Comparison of ENCODE assay signal across 14 mouse cellular contexts in the genomic region with DNA sequence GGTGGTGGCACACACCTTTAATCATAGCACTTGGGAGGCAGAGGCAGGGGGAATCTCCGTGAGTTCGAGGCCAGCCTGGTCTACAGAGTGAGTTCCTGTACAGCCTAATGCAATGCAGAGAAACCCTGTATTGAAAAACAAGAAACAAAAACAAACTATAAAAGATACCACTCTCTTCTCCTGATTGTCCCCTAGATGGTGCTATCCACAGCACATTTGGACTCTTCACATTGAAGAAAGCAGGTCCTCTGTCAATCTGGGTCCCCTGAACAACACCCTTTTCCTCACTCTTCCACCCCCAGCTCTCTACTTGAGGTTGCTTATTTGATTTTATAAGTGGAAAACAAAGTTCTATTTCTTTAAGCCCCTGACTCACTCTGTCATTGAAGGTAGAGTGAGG. TPM values are rescaled to one million over a fixed set of nuclear protein-coding genes. Genes with fewer than 3 reads are reported as not detected.
DNase-seq lines count a peak whose midpoint lies in the region; ATAC-seq and TF ChIP-seq lines count a peak whose summit lies in the region.
"Had no signal": no experiment of that assay in that cellular context is flagged by ENCODE, and none has a peak within 500 bp of the region (broad histone marks: within the 10 kb centered on the region; RNA-seq: fewer than 3 reads in every experiment).

No protein-coding gene starts in this region.

- no peaks in the 10 kb centered on the region for H3K4me1 ChIP-seq in heart, adult 2 months (ENCODE audit: control insufficient read depth, insufficient read depth, low read length)
- no peaks in the 10 kb centered on the region for H3K4me1 ChIP-seq in liver, embryonic 14.5 days (replicated peaks; ENCODE audit: control insufficient read depth in 2 of 2, insufficient read depth in 2 of 2, low read length in 1 of 2)
- H3K4me1 ChIP-seq: embryonic facial prominence, embryonic 13.5 days; hindbrain, embryonic 10.5 days; liver, embryonic 13.5 days had no signal

- WGBS in heart, adult 2 months, result 47% methylated on average over 2 of the region's 2 CpGs
- WGBS in liver, embryonic 14.5 days (ENCODE audit: insufficient replicate concordance), result 58% methylated on average over 2 of the region's 2 CpGs

- H3K9me3 ChIP-seq in liver, embryonic 14.5 days (ENCODE audit: control insufficient read depth, low read length), result no peaks in the 10 kb centered on the region
- H3K9me3 ChIP-seq: embryonic facial prominence, embryonic 13.5 days; hindbrain, embryonic 10.5 days; liver, embryonic 13.5 days had no signal

- H3K79me2 ChIP-seq in heart, adult 2 months (replicated peaks; ENCODE audit: control insufficient read depth, insufficient read depth, low read length), result no peaks in the 10 kb centered on the region

- DNase-seq in heart, adult 2 months, result no peak
- no peak for DNase-seq in heart, postnatal 36 days
- no peak for DNase-seq in liver, embryonic 14.5 days (ENCODE audit: low read depth in 3 of 3, low spot score in 3 of 3)
- DNase-seq in liver (no peak), ES-CJ7 (ENCODE audit: low read depth, low spot score) (peak; percentile 12)
- DNase-seq in brain, embryonic 14.5 days (ENCODE audit: low read depth), result peak; percentile 25
- DNase-seq in thymus, postnatal 25 days, result no peak
- DNase-seq in embryo, embryonic 9.5 days (ENCODE audit: extremely low spot score), result no peak
- DNase-seq: adrenal gland, adult 2 months; heart, adult 11 months; liver, embryonic 13.5 days; spleen, adult 18-20 months had no signal

- no peak for ATAC-seq in liver, embryonic 14.5 days (ENCODE audit: insufficient read depth)

- H3K27me3 ChIP-seq in heart, adult 2 months (ENCODE audit: control insufficient read depth, insufficient read depth, low read length), result no peaks in the 10 kb centered on the region
- H3K27me3 ChIP-seq in liver, embryonic 14.5 days (ENCODE audit: control insufficient read depth, insufficient read depth, low read length), result no peaks in the 10 kb centered on the region
- H3K27me3 ChIP-seq: liver, embryonic 13.5 days had no signal

- no peak overlapping the region for H3K4me2 ChIP-seq in liver, embryonic 14.5 days (ENCODE audit: low read depth)
- H3K4me2 ChIP-seq: embryonic facial prominence, embryonic 13.5 days; liver, embryonic 13.5 days had no signal

- H3K36me3 ChIP-seq in heart, adult 2 months (ENCODE audit: control insufficient read depth, insufficient read depth, low read length), result no peaks in the 10 kb centered on the region
- H3K36me3 ChIP-seq in liver, embryonic 14.5 days (replicated peaks; ENCODE audit: control insufficient read depth, insufficient read depth, low read depth), result no peaks in the 10 kb centered on the region
- H3K36me3 ChIP-seq: embryonic facial prominence, embryonic 13.5 days; hindbrain, embryonic 10.5 days; liver, embryonic 13.5 days had no signal

- TF ChIP-seq EP300 in heart, adult 2 months (IDR thresholded peaks at IDR 0.05; ENCODE audit: insufficient read depth, low read depth, low read length), result no peak
- TF ChIP-seq EP300 in liver, embryonic 14.5 days (IDR thresholded peaks at IDR 0.05; ENCODE audit: low read depth), result no peak

- H3K9ac ChIP-seq in heart, adult 2 months (ENCODE audit: low read depth, low read length), result no peak overlapping the region
- H3K9ac ChIP-seq in liver, embryonic 14.5 days (replicated peaks), result no peak overlapping the region
- H3K9ac ChIP-seq: embryonic facial prominence, embryonic 13.5 days; liver, embryonic 13.5 days had no signal

- H3K4me3 ChIP-seq in heart, adult 2 months, result no peak overlapping the region
- no peak overlapping the region for H3K4me3 ChIP-seq in liver, embryonic 14.5 days (ENCODE audit: insufficient read depth in 1 of 2, low read depth in 2 of 2, low read length in 2 of 2)
- H3K4me3 ChIP-seq: embryonic facial prominence, embryonic 13.5 days; hindbrain, embryonic 10.5 days; liver, embryonic 13.5 days had no signal

- no peak for TF ChIP-seq POLR2A in heart, adult 2 months (IDR thresholded peaks at IDR 0.05; ENCODE audit: insufficient read depth, low read depth, low read length)
- TF ChIP-seq POLR2A in brain, embryonic 14.5 days (IDR thresholded peaks at IDR 0.05; ENCODE audit: borderline replicate concordance, extremely low read depth, insufficient read depth, insufficient read length, poor library complexity, severe bottlenecking), result no peak

- H3K27ac ChIP-seq in heart, adult 2 months, result no peak overlapping the region
- H3K27ac ChIP-seq in liver, embryonic 14.5 days, result no peak overlapping the region
- H3K27ac ChIP-seq: embryonic facial prominence, embryonic 13.5 days; hindbrain, embryonic 10.5 days; liver, embryonic 13.5 days had no signal

- peak; percentile 55 for TF ChIP-seq CTCF in heart, adult 2 months (IDR thresholded peaks at IDR 0.05)
- peak; percentile 15; the same call in 1 of the 2 replicates for TF ChIP-seq CTCF in liver, embryonic 14.5 days (IDR thresholded peaks at IDR 0.05; ENCODE audit: low read depth)
- TF ChIP-seq CTCF in brain, embryonic 14.5 days (IDR thresholded peaks at IDR 0.05; ENCODE audit: borderline replicate concordance, extremely low read depth, insufficient read depth, insufficient read length), result 0 out of 2 replicates have a peak, but pooled peaks have one; percentile 17

- intact Hi-C loops in heart, adult 2 months (cut with DNase I), result loop anchor here (5.0 kb wide), 1 partner anchor 583 kb away; no protein-coding TSS in a partner anchor
- intact Hi-C loops in heart, postnatal 36 days (cut with DNase I), result loop anchor here (2.0 to 10.0 kb wide), 2 partner anchors 105 to 585 kb away; no protein-coding TSS in a partner anchor

RNA-seq across cellular contexts. Expression of a gene that starts 52.6 kb away (rescaled TPM):
- 10 to 100 TPM in 1 of 2 experiments, 1 to 10 TPM in 1; 7.2 to 12.8 TPM for total RNA-seq in heart, adult 2 months (2021)
- 12.9 and 18.2 TPM in 2 replicates for polyA plus RNA-seq in heart, adult 2 months (2012; rRNA removed)
- 10 to 100 TPM; 10.3 to 14.4 TPM for total RNA-seq in heart, postnatal 36 days (2021)
- polyA plus RNA-seq in liver, embryonic 14.5 days (2012; rRNA removed), result 8.0 and 10.0 TPM in 2 replicates
- 8.7 and 12.0 TPM in 2 replicates for polyA plus RNA-seq in liver, embryonic 14.5 days (2014; fragmentation: Nextera tagmentation; extraction: Ambion mirVana)
- 20.5 and 23.7 TPM in 2 replicates for polyA plus RNA-seq in brain, embryonic 14.5 days (2012; rRNA removed)

RNA-seq across cellular contexts. Expression of a gene that starts 58.9 kb away (rescaled TPM):
- total RNA-seq in heart, adult 2 months (2021), result 1 to 10 TPM in 1 of 2 experiments, under 1 TPM in 1; 0.93 to 1.2 TPM
- 0.80 and 0.85 TPM in 2 replicates for polyA plus RNA-seq in heart, adult 2 months (2012; rRNA removed)
- under 1 TPM; 0.33 to 0.84 TPM for total RNA-seq in heart, postnatal 36 days (2021)
- 0.12 and 0.18 TPM in 2 replicates for polyA plus RNA-seq in liver, embryonic 14.5 days (2012; rRNA removed)
- polyA plus RNA-seq in liver, embryonic 14.5 days (2014; fragmentation: Nextera tagmentation; extraction: Ambion mirVana), result 0.08 and 0.18 TPM in 2 replicates
- polyA plus RNA-seq in brain, embryonic 14.5 days (2012; rRNA removed), result 2.0 and 2.4 TPM in 2 replicates

Comparison
In these comparisons a context has a peak if more than half of its experiments do, and no peak if none do; other contexts are left out.
1. DNase-seq: peak in ES-CJ7 (single experiment) and brain, embryonic 14.5 days (single experiment); none in heart, adult 2 months (0 of 2), heart, postnatal 36 days (0 of 2), liver, embryonic 14.5 days (0 of 3), liver (single experiment), thymus, postnatal 25 days (single experiment) and embryo, embryonic 9.5 days (single experiment).
2. Peak in every context shown above with its lines, with median percentiles within 50 percentile points of each other: CTCF ChIP-seq.